Mouse (Mus musculus): Measurements from ENCODE around the gene Wdr25. TPM values are rescaled to one million over a fixed set of nuclear protein-coding genes. Genes with fewer than 3 reads are reported as not detected.

The Wdr25 gene
- polyA plus RNA-seq, 1 experiment from 2014 or later = 3.3 TPM

- Histone ChIP-seq H3K27me3 (ENCODE audit: control insufficient read depth, insufficient read depth, low read length) (no peaks in the 10 kb centered on the region), H3K27ac (ENCODE audit: low read depth, low read length) (no peak overlapping the region), H3K4me3 (ENCODE audit: low read depth, low read length) (no peak overlapping the region), H3K4me1 (ENCODE audit: control insufficient read depth, insufficient read depth, low read length) (no peaks in the 10 kb centered on the region), H3K36me3 (ENCODE audit: control insufficient read depth, insufficient read depth, low read length) (no peaks in the 10 kb centered on the region), H3K9me3 (replicated peaks; ENCODE audit: control insufficient read depth, low read length) (no peaks in the 10 kb centered on the region), H3K4me2 (no peak overlapping the region), H3K9ac (ENCODE audit: low read depth, low read length) (no peak overlapping the region)
- no peak for ATAC-seq (replicated peaks; ENCODE audit: insufficient number of reproducible peaks, low FRiP score, low TSS enrichment)
- WGBS (ENCODE audit: insufficient replicate concordance) = 78% methylated on average over 10 of the region's 10 CpGs
Observed at GRCm38 (mm10) chr12:108968031-108968430, 74.6 kb downstream of the Wdr25 start.

GRCm38 (mm10) chr12:108971446-108971845, 78.0 kb downstream of the Wdr25 start:
- ATAC-seq (replicated peaks; ENCODE audit: insufficient number of reproducible peaks, low FRiP score, low TSS enrichment) = no peak
- Histone ChIP-seq H3K4me3 (ENCODE audit: low read depth, low read length) (no peak overlapping the region), H3K36me3 (ENCODE audit: control insufficient read depth, insufficient read depth, low read length) (no peaks in the 10 kb centered on the region), H3K9me3 (replicated peaks; ENCODE audit: control insufficient read depth, low read length) (no peaks in the 10 kb centered on the region), H3K4me1 (ENCODE audit: control insufficient read depth, insufficient read depth, low read length) (no peaks in the 10 kb centered on the region), H3K27ac (ENCODE audit: low read depth, low read length) (no peak overlapping the region), H3K4me2 (no peak overlapping the region), H3K27me3 (ENCODE audit: control insufficient read depth, insufficient read depth, low read length) (no peaks in the 10 kb centered on the region), H3K9ac (ENCODE audit: low read depth, low read length) (no peak overlapping the region)
- 86% methylated on average over 9 of the region's 9 CpGs for WGBS (ENCODE audit: insufficient replicate concordance)

- H3K4me3 ChIP-seq (ENCODE audit: low read depth, low read length) = no peak overlapping the region
- H3K9me3 ChIP-seq (replicated peaks; ENCODE audit: control insufficient read depth, low read length) = no peaks in the 10 kb centered on the region
- no peak overlapping the region for H3K4me2 ChIP-seq
- H3K9ac ChIP-seq (ENCODE audit: low read depth, low read length) = no peak overlapping the region
- no peaks in the 10 kb centered on the region for H3K4me1 ChIP-seq (ENCODE audit: control insufficient read depth, insufficient read depth, low read length)
- H3K27ac ChIP-seq (ENCODE audit: low read depth, low read length) = no peak overlapping the region
- no peak for ATAC-seq (replicated peaks; ENCODE audit: insufficient number of reproducible peaks, low FRiP score, low TSS enrichment)
- no peaks in the 10 kb centered on the region for H3K36me3 ChIP-seq (ENCODE audit: control insufficient read depth, insufficient read depth, low read length)
- no peaks in the 10 kb centered on the region for H3K27me3 ChIP-seq (ENCODE audit: control insufficient read depth, insufficient read depth, low read length)
- 75% methylated on average over 14 of the region's 14 CpGs for WGBS (ENCODE audit: insufficient replicate concordance)
Observed at GRCm38 (mm10) chr12:108972234-108972633, 78.8 kb downstream of the Wdr25 start.

GRCm38 (mm10) chr12:108979977-108980376, 86.5 kb downstream of the Wdr25 start:
- no peak overlapping the region for H3K4me3 ChIP-seq (ENCODE audit: low read depth, low read length)
- no peak overlapping the region for H3K9ac ChIP-seq (ENCODE audit: low read depth, low read length)
- H3K36me3 ChIP-seq (ENCODE audit: control insufficient read depth, insufficient read depth, low read length) = no peaks in the 10 kb centered on the region
- H3K4me2 ChIP-seq = no peak overlapping the region
- no peaks in the 10 kb centered on the region for H3K9me3 ChIP-seq (replicated peaks; ENCODE audit: control insufficient read depth, low read length)
- H3K27ac ChIP-seq (ENCODE audit: low read depth, low read length) = no peak overlapping the region
- ATAC-seq (replicated peaks; ENCODE audit: insufficient number of reproducible peaks, low FRiP score, low TSS enrichment) = no peak
- no peaks in the 10 kb centered on the region for H3K4me1 ChIP-seq (ENCODE audit: control insufficient read depth, insufficient read depth, low read length)
- no peaks in the 10 kb centered on the region for H3K27me3 ChIP-seq (ENCODE audit: control insufficient read depth, insufficient read depth, low read length)
- WGBS (ENCODE audit: insufficient replicate concordance) = 37% methylated on average over 10 of the region's 10 CpGs

GRCm38 (mm10) chr12:108981941-108982683, 88.7 kb downstream of the Wdr25 start:
- Histone ChIP-seq H3K27ac (ENCODE audit: low read depth, low read length) (no peak overlapping the region), H3K36me3 (ENCODE audit: control insufficient read depth, insufficient read depth, low read length) (no peaks in the 10 kb centered on the region), H3K27me3 (ENCODE audit: control insufficient read depth, insufficient read depth, low read length) (no peaks in the 10 kb centered on the region), H3K4me2 (no peak overlapping the region), H3K4me3 (ENCODE audit: low read depth, low read length) (no peak overlapping the region), H3K4me1 (ENCODE audit: control insufficient read depth, insufficient read depth, low read length) (no peaks in the 10 kb centered on the region), H3K9ac (ENCODE audit: low read depth, low read length) (no peak overlapping the region), H3K9me3 (replicated peaks; ENCODE audit: control insufficient read depth, low read length) (no peaks in the 10 kb centered on the region)
- 83% methylated on average over 14 of the region's 14 CpGs for WGBS (ENCODE audit: insufficient replicate concordance)
- no peak for ATAC-seq (replicated peaks; ENCODE audit: insufficient number of reproducible peaks, low FRiP score, low TSS enrichment)

GRCm38 (mm10) chr12:108982684-108982960, 89.2 kb downstream of the Wdr25 start:
- WGBS (ENCODE audit: insufficient replicate concordance) = 66% methylated on average over 6 of the region's 6 CpGs
- no peak overlapping the region for H3K4me3 ChIP-seq (ENCODE audit: low read depth, low read length)
- no peaks in the 10 kb centered on the region for H3K9me3 ChIP-seq (replicated peaks; ENCODE audit: control insufficient read depth, low read length)
- H3K27ac ChIP-seq (ENCODE audit: low read depth, low read length) = no peak overlapping the region
- no peak for ATAC-seq (replicated peaks; ENCODE audit: insufficient number of reproducible peaks, low FRiP score, low TSS enrichment)
- H3K27me3 ChIP-seq (ENCODE audit: control insufficient read depth, insufficient read depth, low read length) = no peaks in the 10 kb centered on the region
- no peaks in the 10 kb centered on the region for H3K36me3 ChIP-seq (ENCODE audit: control insufficient read depth, insufficient read depth, low read length)
- H3K9ac ChIP-seq (ENCODE audit: low read depth, low read length) = no peak overlapping the region
- no peak overlapping the region for H3K4me2 ChIP-seq
- H3K4me1 ChIP-seq (ENCODE audit: control insufficient read depth, insufficient read depth, low read length) = no peaks in the 10 kb centered on the region

- H3K9me3 ChIP-seq (replicated peaks; ENCODE audit: control insufficient read depth, low read length) = no peaks in the 10 kb centered on the region
- H3K4me2 ChIP-seq = no peak overlapping the region
- H3K9ac ChIP-seq (ENCODE audit: low read depth, low read length) = no peak overlapping the region
- H3K4me1 ChIP-seq (ENCODE audit: control insufficient read depth, insufficient read depth, low read length) = no peaks in the 10 kb centered on the region
- ATAC-seq (replicated peaks; ENCODE audit: insufficient number of reproducible peaks, low FRiP score, low TSS enrichment) = no peak
- H3K27ac ChIP-seq (ENCODE audit: low read depth, low read length) = no peak overlapping the region
- WGBS (ENCODE audit: insufficient replicate concordance) = 77% methylated on average over 6 of the region's 6 CpGs
- no peak overlapping the region for H3K4me3 ChIP-seq (ENCODE audit: low read depth, low read length)
- H3K36me3 ChIP-seq (ENCODE audit: control insufficient read depth, insufficient read depth, low read length) = no peaks in the 10 kb centered on the region
- H3K27me3 ChIP-seq (ENCODE audit: control insufficient read depth, insufficient read depth, low read length) = no peaks in the 10 kb centered on the region
Observed at GRCm38 (mm10) chr12:108983496-108983895, 90.1 kb downstream of the Wdr25 start.

- Histone ChIP-seq H3K27ac (ENCODE audit: low read depth, low read length) (no peak overlapping the region), H3K4me1 (ENCODE audit: control insufficient read depth, insufficient read depth, low read length) (no peaks in the 10 kb centered on the region), H3K36me3 (ENCODE audit: control insufficient read depth, insufficient read depth, low read length) (no peaks in the 10 kb centered on the region), H3K9ac (ENCODE audit: low read depth, low read length) (no peak overlapping the region), H3K27me3 (ENCODE audit: control insufficient read depth, insufficient read depth, low read length) (no peaks in the 10 kb centered on the region), H3K9me3 (replicated peaks; ENCODE audit: control insufficient read depth, low read length) (no peaks in the 10 kb centered on the region), H3K4me2 (no peak overlapping the region), H3K4me3 (ENCODE audit: low read depth, low read length) (no peak overlapping the region)
- WGBS (ENCODE audit: insufficient replicate concordance) = 80% methylated on average over 8 of the region's 8 CpGs
- ATAC-seq (replicated peaks; ENCODE audit: insufficient number of reproducible peaks, low FRiP score, low TSS enrichment) = no peak
Observed at GRCm38 (mm10) chr12:108984471-108984870, 91.0 kb downstream of the Wdr25 start.

GRCm38 (mm10) chr12:108985025-108985424, 91.6 kb downstream of the Wdr25 start:
- Histone ChIP-seq H3K4me1 (ENCODE audit: control insufficient read depth, insufficient read depth, low read length) (no peaks in the 10 kb centered on the region), H3K9me3 (replicated peaks; ENCODE audit: control insufficient read depth, low read length) (no peaks in the 10 kb centered on the region), H3K27ac (ENCODE audit: low read depth, low read length) (no peak overlapping the region), H3K27me3 (ENCODE audit: control insufficient read depth, insufficient read depth, low read length) (no peaks in the 10 kb centered on the region), H3K36me3 (ENCODE audit: control insufficient read depth, insufficient read depth, low read length) (no peaks in the 10 kb centered on the region), H3K9ac (ENCODE audit: low read depth, low read length) (peak overlapping the region; percentile 28; the same call in 1 of the 2 replicates), H3K4me2 (no peak overlapping the region), H3K4me3 (ENCODE audit: low read depth, low read length) (no peak overlapping the region)
- WGBS (ENCODE audit: insufficient replicate concordance) = 63% methylated on average over 6 of the region's 6 CpGs
- no peak for ATAC-seq (replicated peaks; ENCODE audit: insufficient number of reproducible peaks, low FRiP score, low TSS enrichment)

Data from heart, embryonic 11.5 days (tissue).